Mouse (Mus musculus) forebrain, postnatal 0 days (tissue): ENCODE measurements around the gene Ogt. TPM values are rescaled to one million over a fixed set of nuclear protein-coding genes. Genes with fewer than 3 reads are reported as not detected.

ENCODE experiments used
- ATAC-seq: fragments of 200-750 bp; cut with Nextera tagmentation; 2 replicates; pipeline ENCODE4 v1.8.0; 2017; ENCODE audit warnings: mild to moderate bottlenecking, moderate library complexity
- DNase-seq: peaks from one replicate; pipeline ENCODE4 v3.0.0-alpha.2; 2015
- H3K27ac ChIP-seq: fragments of 300-500 bp; sonication (generic); 2 replicates; pipeline ENCODE4 v1.5.1; 2014; ENCODE audit warnings: low read depth, mild to moderate bottlenecking, antibody characterized with exemption, low read length, moderate library complexity, mixed read lengths
- H3K27me3 ChIP-seq: fragments of 300-500 bp; sonication (generic); 2 replicates; pipeline ENCODE4 v1.6.1; 2014; ENCODE audit warnings: mild to moderate bottlenecking, low read length, mixed read lengths; ENCODE audit not compliant: insufficient read depth
- H3K36me3 ChIP-seq: fragments of 300-500 bp; sonication (generic); 2 replicates; pipeline ENCODE4 v1.6.1; 2014; ENCODE audit warnings: mild to moderate bottlenecking, moderate library complexity; ENCODE audit not compliant: insufficient read depth
- H3K4me1 ChIP-seq: fragments of 300-500 bp; sonication (generic); 2 replicates; pipeline ENCODE4 v1.6.1; 2014; ENCODE audit warnings: antibody characterized with exemption; ENCODE audit not compliant: insufficient read depth
- H3K4me2 ChIP-seq: fragments of 300-500 bp; sonication (generic); 2 replicates; pipeline ENCODE4 v1.6.1; 2014; ENCODE audit warnings: low read depth, mild to moderate bottlenecking, moderate library complexity
- H3K4me3 ChIP-seq: fragments of 300-500 bp; sonication (generic); 2 replicates; pipeline ENCODE4 v1.5.1; 2014; ENCODE audit warnings: low read depth, low read length, mixed read lengths
- H3K9ac ChIP-seq: fragments of 300-500 bp; sonication (generic); 2 replicates; pipeline ENCODE4 v1.6.1; 2014; ENCODE audit warnings: mild to moderate bottlenecking
- H3K9me3 ChIP-seq: fragments of 300-500 bp; sonication (generic); 2 replicates; pipeline ENCODE4 v1.6.1; 2016; ENCODE audit warnings: low read length
- CTCF ChIP-seq: sonication (generic); IDR thresholded peaks from 2 replicates; pipeline ENCODE4 v1.5.1; 2016; ENCODE audit warnings: antibody characterized with exemption, control low read depth, low read depth
- WGBS: fragments of 180-500 bp; shearing (Covaris S2); extraction: QIAGEN DNeasy Blood & Tissue Kit; methylation state at CpG from one replicate; pipeline ENCODE4 v1.1.7; 2014; 5-methylcytosine and 5-hydroxymethylcytosine counted together
- polyA plus RNA-seq: library from polyadenylated mRNA; unstranded; fragments of >200 nt; fragmentation: Nextera tagmentation; extraction: Ambion mirVana; gene quantifications from 2 replicates; pipeline ENCODE4 v1.2.1, GENCODE M21; 2015
- total RNA-seq: library from RNA; depleted of rRNA; stranded (reverse); fragments of >200 nt; gene quantifications from 2 replicates; pipeline ENCODE4 v1.2.3, GENCODE M21; 2014

Ogt gene
- total and polyA plus RNA-seq, 2 experiments from 2014 or later: 93.6 to 187 TPM

DNA sequence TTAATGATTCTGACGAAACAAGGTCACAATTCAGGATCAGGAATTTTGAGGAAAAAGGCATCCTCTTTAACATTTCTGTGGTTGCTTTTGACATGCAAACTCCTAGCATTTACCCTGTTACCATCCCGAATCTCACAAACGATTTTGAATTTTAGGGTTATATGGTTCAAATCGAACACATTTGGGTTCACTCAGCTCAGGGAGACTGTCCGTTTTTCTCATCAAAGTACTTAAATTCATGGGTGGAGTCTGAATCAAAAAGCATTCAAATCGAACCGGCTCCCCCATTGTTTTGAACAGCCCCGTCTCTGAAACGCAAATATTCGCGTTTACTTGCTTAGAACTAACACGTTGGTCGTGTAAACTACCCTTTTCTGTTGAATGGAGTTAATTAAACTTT lies 554 bp upstream of the Ogt start:
- peak overlapping the region; percentile 92 for H3K27ac ChIP-seq
- no peaks in the 10 kb centered on the region for H3K27me3 ChIP-seq
- H3K9me3 ChIP-seq: no peaks in the 10 kb centered on the region
- no peaks in the 10 kb centered on the region for H3K36me3 ChIP-seq
- peak overlapping the region; percentile 76 for H3K9ac ChIP-seq
- ATAC-seq (no peak), DNase-seq (no peak)
- no peak for TF ChIP-seq CTCF
- 28% methylated on average over 13 of the region's 13 CpGs for WGBS
- H3K4me3 ChIP-seq: peak overlapping the region; percentile 61
- H3K4me1 ChIP-seq: no peaks in the 10 kb centered on the region
- H3K4me2 ChIP-seq: peak overlapping the region; percentile 45

GRCm38 (mm10) chrX:101640194-101641160 lies 617 bp downstream of the Ogt start:
- Histone ChIP-seq H3K9me3 (no peaks in the 10 kb centered on the region), H3K36me3 (no peaks in the 10 kb centered on the region), H3K4me2 (peak overlapping the region; percentile 49), H3K27me3 (no peaks in the 10 kb centered on the region), H3K9ac (peak overlapping the region; percentile 76), H3K27ac (peak overlapping the region; percentile 92), H3K4me3 (peak overlapping the region; percentile 61), H3K4me1 (no peaks in the 10 kb centered on the region)
- 20% methylated on average over 45 of the region's 45 CpGs for WGBS
- peak; percentile 66 for ATAC-seq
- no peak for TF ChIP-seq CTCF
- peak; percentile 52 for DNase-seq

DNA sequence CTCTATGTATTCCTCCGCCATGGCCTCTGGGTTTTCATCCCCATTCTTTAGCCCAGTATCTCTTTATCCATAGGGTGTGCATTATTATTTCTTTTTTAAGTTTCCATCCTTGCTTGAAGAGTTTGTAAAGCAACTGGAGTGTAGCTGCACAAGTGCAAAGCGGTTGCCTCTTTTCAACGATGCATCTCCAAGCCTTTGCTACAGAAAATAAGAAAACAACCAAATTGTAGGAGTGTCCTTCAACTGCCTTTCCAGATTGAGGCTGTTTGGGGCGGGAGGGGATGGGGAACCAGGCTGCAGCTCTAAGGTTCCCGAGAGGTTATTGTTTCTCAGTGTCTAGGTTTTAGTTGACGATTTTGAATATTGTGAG lies 1.3 kb downstream of the Ogt start:
- DNase-seq: no peak
- no peaks in the 10 kb centered on the region for H3K36me3 ChIP-seq
- H3K9ac ChIP-seq: peak overlapping the region; percentile 76
- peak; percentile 16; the same call in 1 of the 2 replicates for ATAC-seq
- no peaks in the 10 kb centered on the region for H3K27me3 ChIP-seq
- 19% methylated on average over 6 of the region's 6 CpGs for WGBS
- H3K9me3 ChIP-seq: no peaks in the 10 kb centered on the region
- peak overlapping the region; percentile 61 for H3K4me3 ChIP-seq
- no peaks in the 10 kb centered on the region for H3K4me1 ChIP-seq
- no peak for TF ChIP-seq CTCF
- H3K4me2 ChIP-seq: peak overlapping the region; percentile 49
- H3K27ac ChIP-seq: peak overlapping the region; percentile 92

- WGBS: 22% methylated on average over 5 of the region's 5 CpGs
- no peak overlapping the region for H3K27ac ChIP-seq
- H3K4me1 ChIP-seq: no peaks in the 10 kb centered on the region
- H3K36me3 ChIP-seq: no peaks in the 10 kb centered on the region
- peak overlapping the region; percentile 49 for H3K4me2 ChIP-seq
- no peaks in the 10 kb centered on the region for H3K9me3 ChIP-seq
- no peak for TF ChIP-seq CTCF
- DNase-seq (no peak), ATAC-seq (no peak)
- H3K9ac ChIP-seq: peak overlapping the region; percentile 76
- no peaks in the 10 kb centered on the region for H3K27me3 ChIP-seq
- peak overlapping the region; percentile 61 for H3K4me3 ChIP-seq
These were observed 2.2 kb downstream of the Ogt start for GRCm38 (mm10) chrX:101642091-101642490.

DNA sequence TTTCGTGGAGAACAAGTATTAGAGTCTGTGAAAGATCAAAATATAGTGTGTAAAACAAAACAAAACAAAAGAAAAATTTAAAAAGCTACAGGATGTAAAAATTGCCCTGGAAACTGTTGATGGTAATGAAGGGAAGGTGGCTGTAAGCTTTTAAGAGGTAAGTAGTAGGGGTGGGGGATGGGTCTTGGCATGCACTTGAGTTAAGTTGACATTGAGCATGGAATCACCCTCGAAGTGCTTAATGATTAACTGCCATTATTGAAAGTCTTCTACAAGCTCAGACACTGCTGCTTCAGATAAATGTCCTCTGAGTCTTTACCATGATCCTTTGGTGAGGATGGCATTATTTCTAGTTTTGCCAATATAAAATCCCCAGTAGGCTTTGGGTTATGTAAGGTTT lies 5.4 kb downstream of the Ogt start:
- Histone ChIP-seq H3K4me1 (no peaks in the 10 kb centered on the region), H3K9ac (no peak overlapping the region), H3K4me2 (no peak overlapping the region), H3K36me3 (no peaks in the 10 kb centered on the region), H3K4me3 (no peak overlapping the region), H3K27ac (no peak overlapping the region), H3K27me3 (no peaks in the 10 kb centered on the region), H3K9me3 (no peaks in the 10 kb centered on the region)
- 57% methylated on average over 2 of the region's 2 CpGs for WGBS
- TF ChIP-seq CTCF: no peak
- no peak for DNase-seq
- ATAC-seq: no peak

- Histone ChIP-seq H3K4me2 (no peak overlapping the region), H3K4me3 (no peak overlapping the region), H3K27ac (no peak overlapping the region), H3K9me3 (no peaks in the 10 kb centered on the region), H3K4me1 (no peaks in the 10 kb centered on the region), H3K36me3 (no peaks in the 10 kb centered on the region), H3K27me3 (no peaks in the 10 kb centered on the region), H3K9ac (no peak overlapping the region)
- DNase-seq (no peak), ATAC-seq (no peak)
- TF ChIP-seq CTCF: no peak
- WGBS: 84% methylated on average over 5 of the region's 5 CpGs
These were observed 6.8 kb downstream of the Ogt start for GRCm38 (mm10) chrX:101646621-101647020.

- no peak for TF ChIP-seq CTCF
- no peaks in the 10 kb centered on the region for H3K4me1 ChIP-seq
- no peak for ATAC-seq
- no peaks in the 10 kb centered on the region for H3K9me3 ChIP-seq
- H3K4me2 ChIP-seq: no peak overlapping the region
- no peaks in the 10 kb centered on the region for H3K27me3 ChIP-seq
- DNase-seq: no peak
- no peak overlapping the region for H3K4me3 ChIP-seq
- WGBS: 95% methylated on average over 27 of the region's 27 CpGs
- H3K9ac ChIP-seq: no peak overlapping the region
- no peak overlapping the region for H3K27ac ChIP-seq
- H3K36me3 ChIP-seq: no peaks in the 10 kb centered on the region
These were observed 55.8 kb downstream of the Ogt start for GRCm38 (mm10) chrX:101695686-101696085.
